Mouse (Mus musculus): ENCODE data around the gene Gnaq. TPM values are rescaled to one million over a fixed set of nuclear protein-coding genes. Genes with fewer than 3 reads are reported as not detected.

Gene Gnaq
- polyA plus RNA-seq, 1 experiment from 2014 or later, result 5.3 TPM

- Histone ChIP-seq H3K27ac (ENCODE audit: low read depth) (no peak overlapping the region), H3K4me2 (ENCODE audit: low read depth, low read length) (no peak overlapping the region), H3K36me3 (replicated peaks; ENCODE audit: insufficient read depth, low read length) (no peaks in the 10 kb centered on the region), H3K27me3 (ENCODE audit: insufficient read depth, low read length) (no peaks in the 10 kb centered on the region), H3K9me3 (ENCODE audit: low read length) (no peaks in the 10 kb centered on the region), H3K4me3 (ENCODE audit: low read depth, low read length) (no peak overlapping the region), H3K9ac (replicated peaks) (no peak overlapping the region), H3K4me1 (ENCODE audit: insufficient read depth) (no peaks in the 10 kb centered on the region; the same call in 1 of the 2 replicates)
- no peak for DNase-seq
- no peak for ATAC-seq
- no peak for TF ChIP-seq CTCF (IDR thresholded peaks at IDR 0.05; ENCODE audit: low read depth)
- no peak for TF ChIP-seq EP300 (IDR thresholded peaks at IDR 0.05; ENCODE audit: low read depth)
- 70% methylated on average over 2 of the region's 2 CpGs for WGBS (ENCODE audit: insufficient replicate concordance)
Observed at GRCm38 (mm10) chr19:16238512-16238911, 105.9 kb downstream of the Gnaq start.

GRCm38 (mm10) chr19:16242708-16243107, 110.1 kb downstream of the Gnaq start:
- Histone ChIP-seq H3K9ac (replicated peaks) (no peak overlapping the region), H3K27ac (ENCODE audit: low read depth) (no peak overlapping the region), H3K4me1 (ENCODE audit: insufficient read depth) (no peaks in the 10 kb centered on the region), H3K27me3 (ENCODE audit: insufficient read depth, low read length) (no peaks in the 10 kb centered on the region), H3K4me2 (ENCODE audit: low read depth, low read length) (no peak overlapping the region), H3K36me3 (replicated peaks; ENCODE audit: insufficient read depth, low read length) (no peaks in the 10 kb centered on the region), H3K9me3 (ENCODE audit: low read length) (no peaks in the 10 kb centered on the region), H3K4me3 (ENCODE audit: low read depth, low read length) (no peak overlapping the region)
- no peak for ATAC-seq
- TF ChIP-seq CTCF (IDR thresholded peaks at IDR 0.05; ENCODE audit: low read depth) (no peak), EP300 (IDR thresholded peaks at IDR 0.05; ENCODE audit: low read depth) (no peak)
- WGBS (ENCODE audit: insufficient replicate concordance), result 63% methylated on average over 3 of the region's 3 CpGs
- DNase-seq, result no peak

GRCm38 (mm10) chr19:16249025-16249424, 116.4 kb downstream of the Gnaq start:
- TF ChIP-seq EP300 (IDR thresholded peaks at IDR 0.05; ENCODE audit: low read depth), result no peak
- TF ChIP-seq CTCF (IDR thresholded peaks at IDR 0.05; ENCODE audit: low read depth), result no peak
- no peak for DNase-seq

GRCm38 (mm10) chr19:16250921-16251320, 118.3 kb downstream of the Gnaq start:
- DNase-seq, result no peak
- Histone ChIP-seq H3K27ac (ENCODE audit: low read depth) (no peak overlapping the region), H3K4me3 (ENCODE audit: low read depth, low read length) (no peak overlapping the region), H3K9ac (replicated peaks) (no peak overlapping the region), H3K9me3 (ENCODE audit: low read length) (no peaks in the 10 kb centered on the region), H3K27me3 (ENCODE audit: insufficient read depth, low read length) (no peaks in the 10 kb centered on the region), H3K4me2 (ENCODE audit: low read depth, low read length) (no peak overlapping the region), H3K36me3 (replicated peaks; ENCODE audit: insufficient read depth, low read length) (no peaks in the 10 kb centered on the region), H3K4me1 (ENCODE audit: insufficient read depth) (peaks cover 20% of the 10 kb centered on the region)
- TF ChIP-seq EP300 (IDR thresholded peaks at IDR 0.05; ENCODE audit: low read depth), result no peak
- no peak for TF ChIP-seq CTCF (IDR thresholded peaks at IDR 0.05; ENCODE audit: low read depth)
- no peak for ATAC-seq
- WGBS (ENCODE audit: insufficient replicate concordance), result 83% methylated on average over 3 of the region's 3 CpGs

More at GRCm38 (mm10) chr19:16249025-16249424, 116.4 kb downstream of the Gnaq start:
- no peak overlapping the region for H3K9ac ChIP-seq (replicated peaks)
- H3K4me2 ChIP-seq (ENCODE audit: low read depth, low read length), result no peak overlapping the region
- H3K4me1 ChIP-seq (ENCODE audit: insufficient read depth), result peaks cover 13% of the 10 kb centered on the region
- ATAC-seq, result no peak
- H3K9me3 ChIP-seq (ENCODE audit: low read length), result no peaks in the 10 kb centered on the region
- no peaks in the 10 kb centered on the region for H3K27me3 ChIP-seq (ENCODE audit: insufficient read depth, low read length)
- 75% methylated on average over 2 of the region's 2 CpGs for WGBS (ENCODE audit: insufficient replicate concordance)
- H3K27ac ChIP-seq (ENCODE audit: low read depth), result no peak overlapping the region
- H3K36me3 ChIP-seq (replicated peaks; ENCODE audit: insufficient read depth, low read length), result no peaks in the 10 kb centered on the region
- H3K4me3 ChIP-seq (ENCODE audit: low read depth, low read length), result no peak overlapping the region

- 46% methylated on average over 5 of the region's 5 CpGs for WGBS (ENCODE audit: insufficient replicate concordance)
- H3K27me3 ChIP-seq (ENCODE audit: insufficient read depth, low read length), result no peaks in the 10 kb centered on the region
- H3K36me3 ChIP-seq (replicated peaks; ENCODE audit: insufficient read depth, low read length), result no peaks in the 10 kb centered on the region
- no peak overlapping the region for H3K27ac ChIP-seq (ENCODE audit: low read depth)
- peaks cover 20% of the 10 kb centered on the region for H3K4me1 ChIP-seq (ENCODE audit: insufficient read depth)
- no peaks in the 10 kb centered on the region for H3K9me3 ChIP-seq (ENCODE audit: low read length)
- TF ChIP-seq EP300 (IDR thresholded peaks at IDR 0.05; ENCODE audit: low read depth) (no peak), CTCF (IDR thresholded peaks at IDR 0.05; ENCODE audit: low read depth) (no peak)
- H3K9ac ChIP-seq (replicated peaks), result no peak overlapping the region
- no peak overlapping the region for H3K4me2 ChIP-seq (ENCODE audit: low read depth, low read length)
- ATAC-seq (no peak), DNase-seq (no peak)
- no peak overlapping the region for H3K4me3 ChIP-seq (ENCODE audit: low read depth, low read length)
Observed at GRCm38 (mm10) chr19:16251819-16252218, 119.2 kb downstream of the Gnaq start.

GRCm38 (mm10) chr19:16252696-16253095, 120.1 kb downstream of the Gnaq start:
- Histone ChIP-seq H3K9me3 (ENCODE audit: low read length) (no peaks in the 10 kb centered on the region), H3K4me2 (ENCODE audit: low read depth, low read length) (no peak overlapping the region), H3K36me3 (replicated peaks; ENCODE audit: insufficient read depth, low read length) (no peaks in the 10 kb centered on the region), H3K4me3 (ENCODE audit: low read depth, low read length) (no peak overlapping the region), H3K27me3 (ENCODE audit: insufficient read depth, low read length) (no peaks in the 10 kb centered on the region), H3K4me1 (ENCODE audit: insufficient read depth) (peaks cover 20% of the 10 kb centered on the region), H3K9ac (replicated peaks) (no peak overlapping the region), H3K27ac (ENCODE audit: low read depth) (no peak overlapping the region; the same call in 1 of the 2 replicates)
- no peak for ATAC-seq
- WGBS (ENCODE audit: insufficient replicate concordance), result 37% methylated on average over 4 of the region's 4 CpGs
- DNase-seq, result peak; percentile 18
- TF ChIP-seq CTCF (IDR thresholded peaks at IDR 0.05; ENCODE audit: low read depth), result no peak
- no peak for TF ChIP-seq EP300 (IDR thresholded peaks at IDR 0.05; ENCODE audit: low read depth)

GRCm38 (mm10) chr19:16254881-16255280, 122.2 kb downstream of the Gnaq start:
- H3K4me3 ChIP-seq (ENCODE audit: low read depth, low read length), result no peak overlapping the region
- TF ChIP-seq CTCF (IDR thresholded peaks at IDR 0.05; ENCODE audit: low read depth) (no peak), EP300 (IDR thresholded peaks at IDR 0.05; ENCODE audit: low read depth) (0 out of 2 replicates have a peak, but pooled peaks have one; percentile 10)
- H3K27ac ChIP-seq (ENCODE audit: low read depth), result no peak overlapping the region
- ATAC-seq (no peak), DNase-seq (no peak)
- H3K36me3 ChIP-seq (replicated peaks; ENCODE audit: insufficient read depth, low read length), result no peaks in the 10 kb centered on the region
- peaks cover 20% of the 10 kb centered on the region for H3K4me1 ChIP-seq (ENCODE audit: insufficient read depth)
- no peak overlapping the region for H3K9ac ChIP-seq (replicated peaks)
- H3K27me3 ChIP-seq (ENCODE audit: insufficient read depth, low read length), result no peaks in the 10 kb centered on the region
- no peaks in the 10 kb centered on the region for H3K9me3 ChIP-seq (ENCODE audit: low read length)
- no peak overlapping the region for H3K4me2 ChIP-seq (ENCODE audit: low read depth, low read length)
- WGBS (ENCODE audit: insufficient replicate concordance), result 33% methylated on average over 1 of the region's 1 CpGs
